Mouse (Mus musculus) gastrocnemius, postnatal 36 days (tissue): ENCODE measurements at regions not wholly inside any gene's neighbourhood (a gene's known extent, or its start where the extent isn't known, plus 50 kb on each side); places are given as distances from the start of the nearest gene placed in this dataset.

ENCODE experiments used
- DNase-seq, 2 experiments: peaks; one replicate each; pipeline ENCODE4 v3.0.0; 2022
- intact Hi-C: fragments of 180-260 bp; cut with DNase I; formaldehyde crosslinking; loops from one replicate; pipeline ENCODE4 v1.15.1; 2025

- no peak for DNase-seq
- intact Hi-C loops: no loop called here
Measured at GRCm38 (mm10) chr16:46331336-46331735, 167.0 kb downstream of the Nectin3 start.

- DNase-seq: no peak
- intact Hi-C loops: no loop called here
Measured at GRCm38 (mm10) chr16:46299079-46299721, 144.3 kb upstream of the Gm4737 start.

DNA sequence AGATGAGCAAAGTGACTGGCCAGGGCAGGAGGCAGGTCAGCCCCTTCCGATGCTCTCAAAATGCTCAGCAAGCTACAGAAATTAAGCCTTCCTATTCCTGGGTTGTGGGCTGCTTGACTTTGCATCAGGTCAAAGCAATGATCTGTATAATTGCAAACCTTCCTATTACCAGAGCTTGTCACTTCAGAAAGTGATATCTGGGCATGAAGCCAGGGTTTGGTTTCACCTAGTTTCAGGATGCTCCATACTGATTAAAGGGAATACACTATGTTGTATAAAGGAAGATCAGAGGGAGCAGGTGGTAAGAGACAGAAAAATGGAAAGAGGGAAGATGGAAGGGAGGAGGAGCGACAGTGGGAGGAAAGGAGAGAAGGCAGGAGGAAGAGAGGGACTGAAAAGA is 142.3 kb upstream of the Gm4737 start:
- intact Hi-C loops: no loop called here
- DNase-seq: no peak

- intact Hi-C loops: no loop called here
- DNase-seq: no peak
Measured at GRCm38 (mm10) chr16:46296412-46296811, 141.5 kb upstream of the Gm4737 start.

GRCm38 (mm10) chr16:46293831-46294230 is 139.0 kb upstream of the Gm4737 start:
- DNase-seq: no peak
- intact Hi-C loops: no loop called here

GRCm38 (mm10) chr16:46291067-46291833 is 136.4 kb upstream of the Gm4737 start:
- intact Hi-C loops: no loop called here
- DNase-seq: no peak

- intact Hi-C loops: no loop called here
- DNase-seq: peak in 1 of 2 experiments; percentile 12
Measured at GRCm38 (mm10) chr16:46290199-46290598, 135.3 kb upstream of the Gm4737 start.

DNA sequence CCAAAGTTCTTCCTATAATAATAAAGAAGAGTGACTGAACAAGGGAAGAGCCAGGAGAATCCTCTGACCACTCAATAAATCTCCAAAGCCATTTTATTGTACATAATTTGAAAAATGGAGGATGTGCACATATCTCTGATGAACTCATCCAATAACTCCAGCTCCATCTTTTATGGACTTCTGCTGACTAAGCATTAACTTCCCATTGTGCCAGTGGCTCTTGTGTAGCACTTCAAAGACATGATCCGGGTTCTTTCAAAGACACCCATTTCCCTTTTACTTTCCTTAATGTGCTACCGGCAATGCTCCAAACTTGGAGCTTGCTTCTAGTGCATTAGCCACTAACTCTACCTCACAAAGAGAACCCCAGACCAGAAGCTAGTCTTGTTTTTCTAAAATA is 112.7 kb upstream of the Gm4737 start:
- intact Hi-C loops: no loop called here
- no peak for DNase-seq

DNA sequence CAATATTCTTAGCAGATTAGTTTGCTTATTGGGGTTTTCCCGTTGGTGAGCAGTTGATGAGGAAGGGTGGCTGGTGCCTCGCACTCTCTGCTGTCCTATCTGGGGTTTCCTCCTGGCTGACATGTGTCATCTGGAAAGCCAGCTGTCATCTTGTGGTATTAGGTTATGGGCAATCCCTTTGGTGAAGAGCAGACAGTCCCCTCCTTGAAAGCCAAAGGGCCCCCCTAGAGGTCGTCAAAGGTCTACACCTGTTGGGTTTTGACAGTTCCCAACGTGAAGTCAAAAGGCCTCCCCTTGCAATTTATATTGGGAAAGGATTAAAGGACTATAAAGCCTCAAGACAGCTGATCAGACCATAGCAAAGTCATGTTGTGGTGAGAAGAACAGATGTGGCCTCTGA is 96.8 kb upstream of the Gm4737 start:
- intact Hi-C loops: no loop called here
- no peak for DNase-seq

GRCm38 (mm10) chr16:46250943-46251342 is 96.1 kb upstream of the Gm4737 start:
- DNase-seq: no peak
- intact Hi-C loops: no loop called here

GRCm38 (mm10) chr16:46245598-46245997 is 90.7 kb upstream of the Gm4737 start:
- DNase-seq: no peak
- intact Hi-C loops: no loop called here

DNA sequence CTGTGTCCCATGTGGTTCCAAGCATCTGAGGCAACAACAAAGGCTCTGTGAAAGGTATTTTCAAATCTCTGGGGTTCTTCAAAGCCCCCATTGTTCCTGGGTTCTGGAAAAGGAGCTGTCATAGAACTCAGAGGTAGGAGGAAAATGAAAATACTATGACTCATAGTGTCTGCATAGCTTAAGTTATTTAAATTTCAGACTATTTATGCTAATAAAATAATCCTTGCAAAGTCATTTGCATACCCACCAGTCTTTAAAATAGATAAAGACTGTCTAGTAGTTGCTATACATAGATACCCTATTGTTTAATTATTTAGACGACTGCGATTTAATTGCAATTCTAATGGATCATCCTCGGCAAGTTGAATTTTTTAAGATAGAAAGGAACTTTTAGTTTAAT is 73.9 kb upstream of the Gm4737 start:
- no peak for DNase-seq
- intact Hi-C loops: no loop called here

DNA sequence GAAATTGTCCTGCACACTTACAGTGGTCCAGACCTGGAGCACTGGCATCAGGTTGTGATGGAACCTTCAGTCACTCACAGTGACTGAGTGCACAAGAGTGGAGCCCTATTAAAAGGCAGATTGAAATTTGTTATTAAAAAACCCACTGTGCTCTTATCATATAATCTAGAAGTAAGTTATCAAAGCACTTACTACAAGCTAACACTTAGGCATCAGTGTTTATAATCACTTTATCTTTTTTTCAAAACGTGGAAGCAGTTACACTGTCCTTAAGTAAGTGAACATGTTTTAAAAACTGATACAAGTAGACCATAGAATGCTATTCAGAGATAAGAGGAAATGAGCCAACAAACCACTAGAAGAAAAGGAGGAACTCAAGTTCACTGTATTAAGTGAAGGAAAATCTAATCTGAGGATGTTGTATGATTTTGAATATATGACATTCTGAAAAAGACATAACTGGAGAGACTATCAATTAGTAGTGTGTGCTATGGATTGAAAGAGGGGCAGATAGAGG is 68.3 kb upstream of the Gm4737 start:
- DNase-seq: no peak
- intact Hi-C loops: no loop called here

GRCm38 (mm10) chr16:46212504-46212903 is 57.6 kb upstream of the Gm4737 start:
- DNase-seq: peak in 1 of 2 experiments; percentile 11
- intact Hi-C loops: no loop called here

GRCm38 (mm10) chr16:46211914-46212313 is 57.0 kb upstream of the Gm4737 start:
- intact Hi-C loops: no loop called here
- DNase-seq: no peak

GRCm38 (mm10) chr16:46205114-46205513 is 50.2 kb upstream of the Gm4737 start:
- DNase-seq: no peak
- intact Hi-C loops: no loop called here
